Mouse (Mus musculus) spleen, adult 2 months (tissue): ENCODE data around the gene Diablo.

Experiments used
- CTCF ChIP-seq: fragments of 200-500 bp; IDR thresholded peaks from 2 replicates; pipeline ENCODE4 v1.5.1; 2011; ENCODE audit warnings: mild to moderate bottlenecking, inconsistent platforms; ENCODE audit not compliant: insufficient read depth, insufficient read length, insufficient replicate concordance; ENCODE audit errors: extremely low read depth
- POLR2A ChIP-seq: fragments of 200-500 bp; IDR thresholded peaks from 2 replicates; pipeline ENCODE4 v1.6.1; 2011; ENCODE audit warnings: low read depth, low read length, inconsistent platforms

- no peak for TF ChIP-seq CTCF
- no peak for TF ChIP-seq POLR2A
Observed at GRCm38 (mm10) chr5:123464638-123465037, 59.3 kb downstream of the Diablo start.
